Mouse (Mus musculus): ENCODE data around the gene Adal. TPM values are rescaled to one million over a fixed set of nuclear protein-coding genes. Genes with fewer than 3 reads are reported as not detected.

The Adal gene
- polyA plus RNA-seq, 1 experiment from 2014 or later, result 20.3 TPM

GRCm38 (mm10) chr2:121128865-121129620 is 11.2 kb upstream of the Adal start:
- Histone ChIP-seq H3K9ac (ENCODE audit: low read depth, low read length) (no peak overlapping the region), H3K36me3 (ENCODE audit: control insufficient read depth, insufficient read depth, low read length) (no peaks in the 10 kb centered on the region), H3K4me2 (ENCODE audit: low read depth, low read length) (no peak overlapping the region), H3K4me1 (ENCODE audit: control insufficient read depth, insufficient read depth, low read length) (no peaks in the 10 kb centered on the region), H3K27ac (replicated peaks; ENCODE audit: low read depth, low read length) (no peak overlapping the region), H3K9me3 (ENCODE audit: control insufficient read depth, low read length) (no peaks in the 10 kb centered on the region), H3K27me3 (replicated peaks; ENCODE audit: control insufficient read depth, insufficient read depth, low read length) (no peaks in the 10 kb centered on the region), H3K4me3 (ENCODE audit: low read depth, low read length) (no peak overlapping the region)
- WGBS, result 62% methylated on average over 9 of the region's 9 CpGs
- no peak; the same call in 1 of the 2 replicates for ATAC-seq (ENCODE audit: low read depth)
- peak; percentile 10 for DNase-seq (ENCODE audit: low spot score)

- DNase-seq (ENCODE audit: low spot score) (no peak), ATAC-seq (ENCODE audit: low read depth) (no peak)
- Histone ChIP-seq H3K4me1 (ENCODE audit: control insufficient read depth, insufficient read depth, low read length) (no peaks in the 10 kb centered on the region; the same call in 1 of the 2 replicates), H3K4me3 (ENCODE audit: low read depth, low read length) (no peak overlapping the region), H3K4me2 (ENCODE audit: low read depth, low read length) (no peak overlapping the region), H3K27me3 (replicated peaks; ENCODE audit: control insufficient read depth, insufficient read depth, low read length) (no peaks in the 10 kb centered on the region), H3K27ac (replicated peaks; ENCODE audit: low read depth, low read length) (no peak overlapping the region), H3K9ac (ENCODE audit: low read depth, low read length) (no peak overlapping the region), H3K9me3 (ENCODE audit: control insufficient read depth, low read length) (no peaks in the 10 kb centered on the region), H3K36me3 (ENCODE audit: control insufficient read depth, insufficient read depth, low read length) (peaks cover 5% of the 10 kb centered on the region; the same call in 1 of the 2 replicates)
- WGBS, result 90% methylated on average over 1 of the region's 1 CpGs
Observed at GRCm38 (mm10) chr2:121132822-121133221, 7.4 kb upstream of the Adal start.

- WGBS, result over 99% methylated on average over 4 of the region's 4 CpGs
- DNase-seq (ENCODE audit: low spot score) (no peak), ATAC-seq (ENCODE audit: low read depth) (no peak)
- no peak overlapping the region for H3K9ac ChIP-seq (ENCODE audit: low read depth, low read length)
- H3K4me2 ChIP-seq (ENCODE audit: low read depth, low read length), result no peak overlapping the region
- H3K36me3 ChIP-seq (ENCODE audit: control insufficient read depth, insufficient read depth, low read length), result peaks cover 17% of the 10 kb centered on the region; the same call in 1 of the 2 replicates
- no peaks in the 10 kb centered on the region for H3K27me3 ChIP-seq (replicated peaks; ENCODE audit: control insufficient read depth, insufficient read depth, low read length)
- H3K4me3 ChIP-seq (ENCODE audit: low read depth, low read length), result no peak overlapping the region
- 0 out of 2 replicates have a peak, but pooled peaks cover 8% of the 10 kb centered on the region for H3K9me3 ChIP-seq (ENCODE audit: control insufficient read depth, low read length)
- H3K4me1 ChIP-seq (ENCODE audit: control insufficient read depth, insufficient read depth, low read length), result peaks cover 14% of the 10 kb centered on the region
- H3K27ac ChIP-seq (replicated peaks; ENCODE audit: low read depth, low read length), result no peak overlapping the region
Observed at GRCm38 (mm10) chr2:121137371-121137770, 2.9 kb upstream of the Adal start.

- Histone ChIP-seq H3K36me3 (ENCODE audit: control insufficient read depth, insufficient read depth, low read length) (peaks cover 31% of the 10 kb centered on the region), H3K4me3 (ENCODE audit: low read depth, low read length) (peak overlapping the region; percentile 72), H3K9ac (ENCODE audit: low read depth, low read length) (peak overlapping the region; percentile 92), H3K4me1 (ENCODE audit: control insufficient read depth, insufficient read depth, low read length) (peaks cover 14% of the 10 kb centered on the region), H3K4me2 (ENCODE audit: low read depth, low read length) (peak overlapping the region; percentile 95), H3K27ac (replicated peaks; ENCODE audit: low read depth, low read length) (peak overlapping the region; percentile 99), H3K9me3 (ENCODE audit: control insufficient read depth, low read length) (0 out of 2 replicates have a peak, but pooled peaks cover 8% of the 10 kb centered on the region), H3K27me3 (replicated peaks; ENCODE audit: control insufficient read depth, insufficient read depth, low read length) (no peaks in the 10 kb centered on the region)
- ATAC-seq (ENCODE audit: low read depth) (0 out of 2 replicates have a peak, but pooled peaks have one; percentile 3), DNase-seq (ENCODE audit: low spot score) (peak; percentile 45)
- WGBS, result 55% methylated on average over 29 of the region's 29 CpGs
Observed at GRCm38 (mm10) chr2:121139266-121140017, 786 bp upstream of the Adal start.

GRCm38 (mm10) chr2:121141216-121142035 is 1.2 kb downstream of the Adal start:
- Histone ChIP-seq H3K4me2 (ENCODE audit: low read depth, low read length) (peak overlapping the region; percentile 95), H3K27ac (replicated peaks; ENCODE audit: low read depth, low read length) (peak overlapping the region; percentile 99), H3K36me3 (ENCODE audit: control insufficient read depth, insufficient read depth, low read length) (peaks cover 41% of the 10 kb centered on the region), H3K27me3 (replicated peaks; ENCODE audit: control insufficient read depth, insufficient read depth, low read length) (no peaks in the 10 kb centered on the region), H3K4me1 (ENCODE audit: control insufficient read depth, insufficient read depth, low read length) (peaks cover 14% of the 10 kb centered on the region), H3K9ac (ENCODE audit: low read depth, low read length) (peak overlapping the region; percentile 92), H3K9me3 (ENCODE audit: control insufficient read depth, low read length) (0 out of 2 replicates have a peak, but pooled peaks cover 8% of the 10 kb centered on the region), H3K4me3 (ENCODE audit: low read depth, low read length) (peak overlapping the region; percentile 72)
- DNase-seq (ENCODE audit: low spot score) (no peak), ATAC-seq (ENCODE audit: low read depth) (no peak)
- 68% methylated on average over 16 of the region's 16 CpGs for WGBS

GRCm38 (mm10) chr2:121142415-121142814 is 2.2 kb downstream of the Adal start:
- H3K9ac ChIP-seq (ENCODE audit: low read depth, low read length), result no peak overlapping the region

GRCm38 (mm10) chr2:121149679-121150078 is 9.5 kb downstream of the Adal start:
- Histone ChIP-seq H3K9ac (ENCODE audit: low read depth, low read length) (no peak overlapping the region), H3K27me3 (replicated peaks; ENCODE audit: control insufficient read depth, insufficient read depth, low read length) (no peaks in the 10 kb centered on the region), H3K27ac (replicated peaks; ENCODE audit: low read depth, low read length) (no peak overlapping the region), H3K36me3 (ENCODE audit: control insufficient read depth, insufficient read depth, low read length) (peaks cover 56% of the 10 kb centered on the region), H3K4me3 (ENCODE audit: low read depth, low read length) (no peak overlapping the region), H3K4me1 (ENCODE audit: control insufficient read depth, insufficient read depth, low read length) (no peaks in the 10 kb centered on the region), H3K4me2 (ENCODE audit: low read depth, low read length) (no peak overlapping the region), H3K9me3 (ENCODE audit: control insufficient read depth, low read length) (no peaks in the 10 kb centered on the region)
- 78% methylated on average over 5 of the region's 5 CpGs for WGBS
- DNase-seq (ENCODE audit: low spot score) (no peak), ATAC-seq (ENCODE audit: low read depth) (no peak)

More at GRCm38 (mm10) chr2:121142415-121142814, 2.2 kb downstream of the Adal start:
- 0 out of 2 replicates have a peak, but pooled peaks cover 8% of the 10 kb centered on the region for H3K9me3 ChIP-seq (ENCODE audit: control insufficient read depth, low read length)
- H3K4me2 ChIP-seq (ENCODE audit: low read depth, low read length), result no peak overlapping the region
- H3K36me3 ChIP-seq (ENCODE audit: control insufficient read depth, insufficient read depth, low read length), result peaks cover 46% of the 10 kb centered on the region
- H3K4me3 ChIP-seq (ENCODE audit: low read depth, low read length), result no peak overlapping the region
- DNase-seq (ENCODE audit: low spot score) (no peak), ATAC-seq (ENCODE audit: low read depth) (no peak)
- no peaks in the 10 kb centered on the region for H3K27me3 ChIP-seq (replicated peaks; ENCODE audit: control insufficient read depth, insufficient read depth, low read length)
- 74% methylated on average over 2 of the region's 2 CpGs for WGBS
- no peak overlapping the region for H3K27ac ChIP-seq (replicated peaks; ENCODE audit: low read depth, low read length)
- H3K4me1 ChIP-seq (ENCODE audit: control insufficient read depth, insufficient read depth, low read length), result peaks cover 14% of the 10 kb centered on the region

- H3K27ac ChIP-seq (replicated peaks; ENCODE audit: low read depth, low read length), result no peak overlapping the region
- no peak for DNase-seq (ENCODE audit: low spot score)
- 89% methylated on average over 3 of the region's 3 CpGs for WGBS
- no peaks in the 10 kb centered on the region for H3K4me1 ChIP-seq (ENCODE audit: control insufficient read depth, insufficient read depth, low read length)
- H3K4me2 ChIP-seq (ENCODE audit: low read depth, low read length), result no peak overlapping the region
- no peak for ATAC-seq (ENCODE audit: low read depth)
- no peak overlapping the region for H3K4me3 ChIP-seq (ENCODE audit: low read depth, low read length)
- no peaks in the 10 kb centered on the region for H3K9me3 ChIP-seq (ENCODE audit: control insufficient read depth, low read length)
- no peak overlapping the region for H3K9ac ChIP-seq (ENCODE audit: low read depth, low read length)
- no peaks in the 10 kb centered on the region for H3K27me3 ChIP-seq (replicated peaks; ENCODE audit: control insufficient read depth, insufficient read depth, low read length)
- H3K36me3 ChIP-seq (ENCODE audit: control insufficient read depth, insufficient read depth, low read length), result peaks cover 55% of the 10 kb centered on the region
Observed at GRCm38 (mm10) chr2:121153100-121153499, 12.9 kb downstream of the Adal start.
